In genomic region chr10:115381506-115382084, GRCm38 (mm10) we compare ENCODE assay signal across 1 mouse cellular context.
TF ChIP-seq lines count a peak whose summit lies in the region.

No protein-coding gene starts in this region.

TF ChIP-seq in MEL, 35 proteins besides CTCF, POLR2A, EP300 and RAD21 (continued from another document):
- TF ChIP-seq E2F4 (IDR thresholded peaks at IDR 0.05; ENCODE audit: borderline replicate concordance, low read depth, low read length) (no peak), USF1 (IDR thresholded peaks at IDR 0.05; ENCODE audit: low read depth, low read length) (no peak), MAZ (IDR thresholded peaks at IDR 0.05; ENCODE audit: low read depth, low read length) (no peak), TBP (IDR thresholded peaks at IDR 0.05; ENCODE audit: low read depth, low read length) (no peak), USF2 (IDR thresholded peaks at IDR 0.05; ENCODE audit: borderline replicate concordance in 1 of 2, insufficient read depth in 1 of 2, low read depth in 1 of 2, low read length in 2 of 2) (no peak), ZNF384 (IDR thresholded peaks at IDR 0.05; ENCODE audit: low read depth, low read length) (no peak), MEF2A (IDR thresholded peaks at IDR 0.05; ENCODE audit: extremely low read depth, insufficient replicate concordance, low read depth, low read length, poor library complexity, severe bottlenecking) (no peak), ZMIZ1 (IDR thresholded peaks at IDR 0.05; ENCODE audit: low read depth, low read length) (no peak), MYB (IDR thresholded peaks at IDR 0.05; ENCODE audit: low read depth, low read length) (no peak), TAL1 (IDR thresholded peaks at IDR 0.05; ENCODE audit: low read length) (no peak), HCFC1 (IDR thresholded peaks at IDR 0.05; ENCODE audit: low read depth, low read length) (no peak)
TF ChIP-seq in MEL: peak in this region for 0.
